In genomic region chr1:87828926-87829580, GRCm38 (mm10) we compare ENCODE assay signal across 14 mouse cellular contexts. TPM values are rescaled to one million over a fixed set of nuclear protein-coding genes. Genes with fewer than 3 reads are reported as not detected.
A peak's percentile ranks its signal among the peaks of the same experiment; 100 is the strongest.
DNase-seq lines count a peak whose midpoint lies in the region; ATAC-seq and TF ChIP-seq lines count a peak whose summit lies in the region.
"Had no signal": no experiment of that assay in that cellular context is flagged by ENCODE, and none has a peak within 500 bp of the region (broad histone marks: within the 10 kb centered on the region; RNA-seq: fewer than 3 reads in every experiment).

No protein-coding gene starts in this region.

- TF ChIP-seq EP300 in stomach, postnatal 0 days (optimal IDR thresholded peaks at IDR 0.05) = no peak

- no peak overlapping the region for H3K4me3 ChIP-seq in hindbrain, embryonic 10.5 days
- no peak overlapping the region for H3K4me3 ChIP-seq in hindbrain, embryonic 13.5 days
- H3K4me3 ChIP-seq in stomach, embryonic 16.5 days (replicated peaks; ENCODE audit: low read length) = no peak overlapping the region
- no peak overlapping the region for H3K4me3 ChIP-seq in stomach, postnatal 0 days (ENCODE audit: low read depth, low read length)
- H3K4me3 ChIP-seq: forebrain, embryonic 13.5 days; neural tube, embryonic 13.5 days had no signal

- no peaks in the 10 kb centered on the region for H3K36me3 ChIP-seq in hindbrain, embryonic 10.5 days
- no peaks in the 10 kb centered on the region for H3K36me3 ChIP-seq in hindbrain, embryonic 13.5 days
- H3K36me3 ChIP-seq in stomach, embryonic 16.5 days (ENCODE audit: control insufficient read depth, insufficient read depth, low read length) = no peaks in the 10 kb centered on the region
- no peaks in the 10 kb centered on the region for H3K36me3 ChIP-seq in stomach, postnatal 0 days (ENCODE audit: control insufficient read depth, insufficient read depth, low read length)
- H3K36me3 ChIP-seq: neural tube, embryonic 13.5 days had no signal

- H3K4me2 ChIP-seq in hindbrain, embryonic 13.5 days = no peak overlapping the region
- no peak overlapping the region for H3K4me2 ChIP-seq in stomach, embryonic 16.5 days (ENCODE audit: low read depth, low read length)
- no peak overlapping the region for H3K4me2 ChIP-seq in stomach, postnatal 0 days (replicated peaks; ENCODE audit: low read depth)
- H3K4me2 ChIP-seq: forebrain, embryonic 13.5 days; neural tube, embryonic 13.5 days had no signal

- no peak for ATAC-seq in CD4-positive, CD25-positive, alpha-beta regulatory T cell, adult 4 months
- no peak for ATAC-seq in hindbrain, embryonic 13.5 days (ENCODE audit: low FRiP score)
- ATAC-seq in stomach, embryonic 16.5 days (ENCODE audit: insufficient read depth, low FRiP score) = no peak
- ATAC-seq in stomach, postnatal 0 days (ENCODE audit: low FRiP score, low TSS enrichment) = no peak
- ATAC-seq: forebrain, embryonic 13.5 days had no signal

- no peak for TF ChIP-seq CTCF in stomach, postnatal 0 days (IDR thresholded peaks at IDR 0.05; ENCODE audit: low read depth)

- H3K27ac ChIP-seq in hindbrain, embryonic 10.5 days = 0 out of 2 replicates have a peak overlapping the region, but pooled peaks have one; percentile 16
- H3K27ac ChIP-seq in hindbrain, embryonic 13.5 days = no peak overlapping the region
- peak overlapping the region; percentile 18; the same call in 1 of the 2 replicates for H3K27ac ChIP-seq in stomach, embryonic 16.5 days (ENCODE audit: low read length)
- H3K27ac ChIP-seq in stomach, postnatal 0 days (replicated peaks) = no peak overlapping the region
- H3K27ac ChIP-seq: forebrain, embryonic 13.5 days; neural tube, embryonic 13.5 days had no signal

- H3K4me1 ChIP-seq in hindbrain, embryonic 10.5 days (replicated peaks) = peaks cover 16% of the 10 kb centered on the region
- H3K4me1 ChIP-seq in hindbrain, embryonic 13.5 days (replicated peaks) = peaks cover 11% of the 10 kb centered on the region; the same call in 1 of the 2 replicates
- peaks cover 8% of the 10 kb centered on the region; the same call in 1 of the 2 replicates for H3K4me1 ChIP-seq in stomach, embryonic 16.5 days (ENCODE audit: control insufficient read depth, insufficient read depth, low read length)
- H3K4me1 ChIP-seq in stomach, postnatal 0 days (replicated peaks; ENCODE audit: control insufficient read depth, insufficient read depth) = no peaks in the 10 kb centered on the region

- WGBS in hindbrain, embryonic 10.5 days = 40% methylated on average over 7 of the region's 7 CpGs
- 38% methylated on average over 7 of the region's 7 CpGs for WGBS in hindbrain, embryonic 13.5 days
- WGBS in stomach, embryonic 16.5 days = 31% methylated on average over 7 of the region's 7 CpGs
- WGBS in stomach, postnatal 0 days = 30% methylated on average over 7 of the region's 7 CpGs

- H3K9ac ChIP-seq in hindbrain, embryonic 13.5 days = no peak overlapping the region
- H3K9ac ChIP-seq in stomach, embryonic 16.5 days (ENCODE audit: low read length) = no peak overlapping the region
- H3K9ac ChIP-seq in stomach, postnatal 0 days (ENCODE audit: low read length) = no peak overlapping the region
- H3K9ac ChIP-seq: forebrain, embryonic 13.5 days; neural tube, embryonic 13.5 days had no signal

- DNase-seq in CD4-positive, CD25-positive, alpha-beta regulatory T cell, adult 2 months (ENCODE audit: low read depth, low spot score) = peak; percentile 50
- no peak for DNase-seq in hindbrain, embryonic 10.5 days (ENCODE audit: low spot score)
- no peak for DNase-seq in stomach, postnatal 0 days (ENCODE audit: low spot score)
- peak; percentile 35 for DNase-seq in thymus, postnatal 25 days
- DNase-seq in kidney, postnatal 36 days = no peak
- DNase-seq: cerebellum, adult 9-11 months; kidney, adult 8-10 months; midbrain, embryonic 14.5 days; right cerebral cortex, adult 18-20 months had no signal

- no peaks in the 10 kb centered on the region for H3K27me3 ChIP-seq in hindbrain, embryonic 10.5 days (ENCODE audit: insufficient read depth, poor library complexity, severe bottlenecking)
- no peaks in the 10 kb centered on the region for H3K27me3 ChIP-seq in hindbrain, embryonic 13.5 days
- H3K27me3 ChIP-seq in stomach, embryonic 16.5 days (ENCODE audit: control insufficient read depth, insufficient read depth, low read length) = no peaks in the 10 kb centered on the region
- no peaks in the 10 kb centered on the region for H3K27me3 ChIP-seq in stomach, postnatal 0 days (ENCODE audit: control insufficient read depth, insufficient read depth, low read length)
- H3K27me3 ChIP-seq: forebrain, embryonic 13.5 days; neural tube, embryonic 13.5 days had no signal

- H3K9me3 ChIP-seq in hindbrain, embryonic 10.5 days = no peaks in the 10 kb centered on the region
- no peaks in the 10 kb centered on the region for H3K9me3 ChIP-seq in hindbrain, embryonic 13.5 days
- H3K9me3 ChIP-seq in stomach, embryonic 16.5 days (replicated peaks; ENCODE audit: control insufficient read depth, low read length) = no peaks in the 10 kb centered on the region
- H3K9me3 ChIP-seq in stomach, postnatal 0 days (ENCODE audit: control insufficient read depth, low read length) = no peaks in the 10 kb centered on the region
- H3K9me3 ChIP-seq: forebrain, embryonic 13.5 days; neural tube, embryonic 13.5 days had no signal

RNA-seq across cellular contexts. Expression of gene Dgkd, which starts 24.0 kb away (rescaled TPM):
- 10 to 100 TPM; 38.7 to 57.0 TPM for polyA plus RNA-seq in CD4-positive, CD25-positive, alpha-beta regulatory T cell, adult 4 months (2017; shearing (Covaris generic))
- polyA plus RNA-seq in hindbrain, embryonic 10.5 days (2016; fragmentation: Nextera tagmentation; extraction: Ambion mirVana) = 32.6 and 33.6 TPM in 2 replicates
- 42.7 and 44.7 TPM in 2 replicates for polyA plus RNA-seq in hindbrain, embryonic 13.5 days (2015; fragmentation: Nextera tagmentation; extraction: Ambion mirVana)
- polyA plus RNA-seq in stomach, embryonic 16.5 days (2015; fragmentation: Nextera tagmentation; extraction: Ambion mirVana) = 30.0 and 30.7 TPM in 2 replicates
- 8.7 and 9.5 TPM in 2 replicates for polyA plus RNA-seq in stomach, postnatal 0 days (2015; fragmentation: Nextera tagmentation; extraction: Ambion mirVana)

RNA-seq across cellular contexts. Expression of gene Sag, which starts 25.6 kb away (rescaled TPM):
- polyA plus RNA-seq in CD4-positive, CD25-positive, alpha-beta regulatory T cell, adult 4 months (2017; shearing (Covaris generic)) = 1 to 10 TPM; 6.2 to 6.4 TPM
- 2.5 and 3.3 TPM in 2 replicates for polyA plus RNA-seq in hindbrain, embryonic 10.5 days (2016; fragmentation: Nextera tagmentation; extraction: Ambion mirVana)
- polyA plus RNA-seq in hindbrain, embryonic 13.5 days (2015; fragmentation: Nextera tagmentation; extraction: Ambion mirVana) = 2.5 and 2.9 TPM in 2 replicates
- polyA plus RNA-seq in stomach, embryonic 16.5 days (2015; fragmentation: Nextera tagmentation; extraction: Ambion mirVana) = 1.1 and 1.4 TPM in 2 replicates
- polyA plus RNA-seq in stomach, postnatal 0 days (2015; fragmentation: Nextera tagmentation; extraction: Ambion mirVana) = 0.53 and 0.57 TPM in 2 replicates

Comparison
In these comparisons a context has a peak if more than half of its experiments do, and no peak if none do; other contexts are left out.
1. H3K27ac ChIP-seq: peak in hindbrain, embryonic 10.5 days (single experiment) and stomach, embryonic 16.5 days (single experiment); none in hindbrain, embryonic 13.5 days (single experiment) and stomach, postnatal 0 days (single experiment).
2. DNase-seq: peak in CD4-positive, CD25-positive, alpha-beta regulatory T cell, adult 2 months (single experiment) and thymus, postnatal 25 days (single experiment); none in hindbrain, embryonic 10.5 days (single experiment), stomach, postnatal 0 days (single experiment) and kidney, postnatal 36 days (0 of 2).